Mouse (Mus musculus): Measurements from ENCODE around the gene Prex1.

Prex1 gene

GRCm38 (mm10) chr2:166631621-166632171 lies 81.9 kb downstream of the Prex1 start:
- DNase-seq: no peak

GRCm38 (mm10) chr2:166631189-166631588 lies 82.4 kb downstream of the Prex1 start:
- no peak for DNase-seq

GRCm38 (mm10) chr2:166629941-166630674 lies 83.5 kb downstream of the Prex1 start:
- DNase-seq: peak in 1 of 2 experiments; percentile 55

- no peak for DNase-seq
Observed at GRCm38 (mm10) chr2:166627578-166627977, 86.1 kb downstream of the Prex1 start.

GRCm38 (mm10) chr2:166625219-166625618 lies 88.4 kb downstream of the Prex1 start:
- DNase-seq: no peak

GRCm38 (mm10) chr2:166623081-166623567 lies 90.5 kb downstream of the Prex1 start:
- DNase-seq: peak; percentile 59 to 71

- DNase-seq: no peak
Observed at GRCm38 (mm10) chr2:166622590-166622989, 91.0 kb downstream of the Prex1 start.

GRCm38 (mm10) chr2:166622079-166622478 lies 91.6 kb downstream of the Prex1 start:
- no peak for DNase-seq

- DNase-seq: no peak
Observed at GRCm38 (mm10) chr2:166620529-166621466, 92.8 kb downstream of the Prex1 start.

GRCm38 (mm10) chr2:166619906-166620490 lies 93.6 kb downstream of the Prex1 start:
- DNase-seq: peak; percentile 31 to 51

GRCm38 (mm10) chr2:166619270-166619669 lies 94.4 kb downstream of the Prex1 start:
- no peak for DNase-seq

- no peak for DNase-seq
Observed at GRCm38 (mm10) chr2:166617706-166618105, 95.9 kb downstream of the Prex1 start.

- DNase-seq: no peak
Observed at GRCm38 (mm10) chr2:166615338-166616075, 98.1 kb downstream of the Prex1 start.

GRCm38 (mm10) chr2:166610271-166610670 lies 103.4 kb downstream of the Prex1 start:
- no peak for DNase-seq

GRCm38 (mm10) chr2:166608509-166608908 lies 105.1 kb downstream of the Prex1 start:
- DNase-seq: peak in 1 of 2 experiments; percentile 19

- DNase-seq: no peak
Observed at GRCm38 (mm10) chr2:166606481-166607245, 107.0 kb downstream of the Prex1 start.

- no peak for DNase-seq
Observed at GRCm38 (mm10) chr2:166606053-166606452, 107.6 kb downstream of the Prex1 start.

- no peak for DNase-seq
Observed at GRCm38 (mm10) chr2:166605164-166605831, 108.3 kb downstream of the Prex1 start.

GRCm38 (mm10) chr2:166602948-166603347 lies 110.7 kb downstream of the Prex1 start:
- DNase-seq: no peak

GRCm38 (mm10) chr2:166601420-166601819 lies 112.2 kb downstream of the Prex1 start:
- DNase-seq: no peak

All from kidney, postnatal 25 days (tissue).